Mouse (Mus musculus) hindbrain, embryonic 10.5 days (tissue): ENCODE data around the gene Klf1. TPM values are rescaled to one million over a fixed set of nuclear protein-coding genes. Genes with fewer than 3 reads are reported as not detected.

Experiments used
- DNase-seq: peaks from one replicate; pipeline ENCODE4 v3.0.0-alpha.2; 2017; ENCODE audit warnings: low spot score
- H3K27ac ChIP-seq: fragments of 300-500 bp; sonication (generic); 2 replicates; pipeline ENCODE4 v1.5.1; 2016; ENCODE audit warnings: mild to moderate bottlenecking, moderate library complexity
- H3K27me3 ChIP-seq: fragments of 300-500 bp; sonication (generic); 2 replicates; pipeline ENCODE4 v1.6.1; 2016; ENCODE audit warnings: mild to moderate bottlenecking; ENCODE audit not compliant: poor library complexity, insufficient read depth, severe bottlenecking
- H3K36me3 ChIP-seq: fragments of 300-500 bp; sonication (generic); 2 replicates; pipeline ENCODE4 v1.6.1; 2016; ENCODE audit warnings: mild to moderate bottlenecking, moderate library complexity
- H3K4me1 ChIP-seq: fragments of 300-500 bp; sonication (generic); replicated peaks from 2 replicates; pipeline ENCODE4 v1.6.1; 2016; ENCODE audit warnings: mild to moderate bottlenecking
- H3K4me3 ChIP-seq: fragments of 300-500 bp; sonication (generic); 2 replicates; pipeline ENCODE4 v1.5.1; 2016; ENCODE audit warnings: mild to moderate bottlenecking, moderate library complexity
- H3K9me3 ChIP-seq: fragments of 300-500 bp; sonication (generic); 2 replicates; pipeline ENCODE4 v1.6.1; 2016; ENCODE audit warnings: mild to moderate bottlenecking, moderate library complexity
- WGBS: fragments of 180-500 bp; shearing (Covaris S2); methylation state at CpG from one replicate; pipeline ENCODE4 v1.1.7; 2016; 5-methylcytosine and 5-hydroxymethylcytosine counted together
- polyA plus RNA-seq: library from polyadenylated mRNA; unstranded; fragments of >200 nt; fragmentation: Nextera tagmentation; extraction: Ambion mirVana; gene quantifications from 2 replicates; pipeline ENCODE4 v1.2.1, GENCODE M21; 2016

The Klf1 gene
- polyA plus RNA-seq, 1 experiment from 2014 or later = 18.2 TPM

GRCm38 (mm10) chr8:84928456-84929306 lies 27.0 kb downstream of the Klf1 start:
- peaks cover 2% of the 10 kb centered on the region; the same call in 1 of the 2 replicates for H3K36me3 ChIP-seq
- H3K4me3 ChIP-seq = peak overlapping the region; percentile 55
- 2% methylated on average over 52 of the region's 52 CpGs for WGBS
- H3K27me3 ChIP-seq = peaks cover 75% of the 10 kb centered on the region
- no peak overlapping the region for H3K27ac ChIP-seq
- H3K9me3 ChIP-seq = no peaks in the 10 kb centered on the region
- peaks cover 15% of the 10 kb centered on the region for H3K4me1 ChIP-seq
- peak; percentile 84 for DNase-seq

- Histone ChIP-seq H3K4me3 (no peak overlapping the region), H3K27me3 (peaks cover 82% of the 10 kb centered on the region), H3K36me3 (no peaks in the 10 kb centered on the region; the same call in 1 of the 2 replicates), H3K27ac (no peak overlapping the region), H3K4me1 (peaks cover 34% of the 10 kb centered on the region), H3K9me3 (no peaks in the 10 kb centered on the region)
- 89% methylated on average over 13 of the region's 13 CpGs for WGBS
- no peak for DNase-seq
Observed at GRCm38 (mm10) chr8:84930582-84930981, 28.9 kb downstream of the Klf1 start.

GRCm38 (mm10) chr8:84933767-84934559 lies 32.2 kb downstream of the Klf1 start:
- H3K4me3 ChIP-seq = peak overlapping the region; percentile 23; the same call in 1 of the 2 replicates
- 82% methylated on average over 16 of the region's 16 CpGs for WGBS
- no peak overlapping the region for H3K27ac ChIP-seq
- no peak for DNase-seq
- no peaks in the 10 kb centered on the region for H3K9me3 ChIP-seq
- H3K4me1 ChIP-seq = peaks cover 45% of the 10 kb centered on the region
- no peaks in the 10 kb centered on the region for H3K36me3 ChIP-seq
- peaks cover 94% of the 10 kb centered on the region for H3K27me3 ChIP-seq

GRCm38 (mm10) chr8:84934860-84935259 lies 33.1 kb downstream of the Klf1 start:
- peaks cover 40% of the 10 kb centered on the region for H3K4me1 ChIP-seq
- 1% methylated on average over 15 of the region's 15 CpGs for WGBS
- H3K4me3 ChIP-seq = peak overlapping the region; percentile 70
- DNase-seq = peak; percentile 80
- H3K27ac ChIP-seq = no peak overlapping the region
- no peaks in the 10 kb centered on the region for H3K36me3 ChIP-seq
- no peaks in the 10 kb centered on the region for H3K9me3 ChIP-seq
- H3K27me3 ChIP-seq = peaks cover 92% of the 10 kb centered on the region

- Histone ChIP-seq H3K27me3 (peaks cover 87% of the 10 kb centered on the region), H3K27ac (0 out of 2 replicates have a peak overlapping the region, but pooled peaks have one; percentile 24), H3K36me3 (no peaks in the 10 kb centered on the region), H3K4me3 (peak overlapping the region; percentile 70), H3K4me1 (peaks cover 40% of the 10 kb centered on the region), H3K9me3 (no peaks in the 10 kb centered on the region)
- DNase-seq = peak; percentile 31
- WGBS = 4% methylated on average over 14 of the region's 14 CpGs
Observed at GRCm38 (mm10) chr8:84935489-84935888, 33.8 kb downstream of the Klf1 start.

GRCm38 (mm10) chr8:84936041-84936961 lies 34.6 kb downstream of the Klf1 start:
- peak overlapping the region; percentile 85 for H3K27ac ChIP-seq
- peaks cover 85% of the 10 kb centered on the region for H3K27me3 ChIP-seq
- peak overlapping the region; percentile 70 for H3K4me3 ChIP-seq
- no peaks in the 10 kb centered on the region for H3K9me3 ChIP-seq
- no peak for DNase-seq
- WGBS = 19% methylated on average over 23 of the region's 23 CpGs
- H3K4me1 ChIP-seq = peaks cover 40% of the 10 kb centered on the region
- no peaks in the 10 kb centered on the region for H3K36me3 ChIP-seq

- WGBS = under 1% methylated on average over 50 of the region's 50 CpGs
- DNase-seq = peak; percentile 75
- no peaks in the 10 kb centered on the region for H3K9me3 ChIP-seq
- peak within 1 kb of the TSS; percentile 85 for H3K27ac ChIP-seq
- peaks cover 81% of the 10 kb centered on the region for H3K27me3 ChIP-seq
- H3K4me1 ChIP-seq = peaks cover 40% of the 10 kb centered on the region
- H3K36me3 ChIP-seq = no peaks in the 10 kb centered on the region
- H3K4me3 ChIP-seq = peak within 1 kb of the TSS; percentile 70
Observed at GRCm38 (mm10) chr8:84936962-84937546, 35.3 kb downstream of the Klf1 start, which contains the start of gene Mast1. TSS of gene Mast1 (minus strand) at chr8:84937359.

GRCm38 (mm10) chr8:84937620-84938485 lies 36.1 kb downstream of the Klf1 start:
- no peaks in the 10 kb centered on the region for H3K9me3 ChIP-seq
- no peaks in the 10 kb centered on the region for H3K36me3 ChIP-seq
- no peak for DNase-seq
- H3K27me3 ChIP-seq = peaks cover 77% of the 10 kb centered on the region
- WGBS = 66% methylated on average over 13 of the region's 13 CpGs
- peak overlapping the region; percentile 85 for H3K27ac ChIP-seq
- H3K4me3 ChIP-seq = peak overlapping the region; percentile 70
- peaks cover 40% of the 10 kb centered on the region for H3K4me1 ChIP-seq

- no peaks in the 10 kb centered on the region for H3K9me3 ChIP-seq
- H3K27me3 ChIP-seq = peaks cover 79% of the 10 kb centered on the region
- no peaks in the 10 kb centered on the region for H3K36me3 ChIP-seq
- no peak overlapping the region for H3K4me3 ChIP-seq
- peaks cover 32% of the 10 kb centered on the region for H3K4me1 ChIP-seq
- no peak for DNase-seq
- H3K27ac ChIP-seq = no peak overlapping the region
- 23% methylated on average over 4 of the region's 4 CpGs for WGBS
Observed at GRCm38 (mm10) chr8:84943699-84944098, 42.0 kb downstream of the Klf1 start.

GRCm38 (mm10) chr8:84944478-84945160 lies 42.9 kb downstream of the Klf1 start:
- H3K9me3 ChIP-seq = no peaks in the 10 kb centered on the region
- 3% methylated on average over 26 of the region's 26 CpGs for WGBS

GRCm38 (mm10) chr8:84945235-84945632 lies 43.5 kb downstream of the Klf1 start:
- H3K9me3 ChIP-seq = no peaks in the 10 kb centered on the region
- no peak for DNase-seq
- peak overlapping the region; percentile 73 for H3K4me3 ChIP-seq
- H3K27me3 ChIP-seq = peaks cover 83% of the 10 kb centered on the region
- peaks cover 32% of the 10 kb centered on the region for H3K4me1 ChIP-seq
- 4% methylated on average over 11 of the region's 11 CpGs for WGBS
- H3K27ac ChIP-seq = no peak overlapping the region
- no peaks in the 10 kb centered on the region for H3K36me3 ChIP-seq

More at GRCm38 (mm10) chr8:84944478-84945160, 42.9 kb downstream of the Klf1 start:
- Histone ChIP-seq H3K4me1 (peaks cover 32% of the 10 kb centered on the region), H3K27ac (no peak overlapping the region), H3K36me3 (no peaks in the 10 kb centered on the region), H3K27me3 (peaks cover 81% of the 10 kb centered on the region), H3K4me3 (peak overlapping the region; percentile 73)
- peak; percentile 73 for DNase-seq
